Mouse (Mus musculus): ENCODE measurements at regions not wholly inside any gene's neighbourhood (a gene's known extent, or its start where the extent isn't known, plus 50 kb on each side); places are given as distances from the start of the nearest gene placed in this dataset.

DNA sequence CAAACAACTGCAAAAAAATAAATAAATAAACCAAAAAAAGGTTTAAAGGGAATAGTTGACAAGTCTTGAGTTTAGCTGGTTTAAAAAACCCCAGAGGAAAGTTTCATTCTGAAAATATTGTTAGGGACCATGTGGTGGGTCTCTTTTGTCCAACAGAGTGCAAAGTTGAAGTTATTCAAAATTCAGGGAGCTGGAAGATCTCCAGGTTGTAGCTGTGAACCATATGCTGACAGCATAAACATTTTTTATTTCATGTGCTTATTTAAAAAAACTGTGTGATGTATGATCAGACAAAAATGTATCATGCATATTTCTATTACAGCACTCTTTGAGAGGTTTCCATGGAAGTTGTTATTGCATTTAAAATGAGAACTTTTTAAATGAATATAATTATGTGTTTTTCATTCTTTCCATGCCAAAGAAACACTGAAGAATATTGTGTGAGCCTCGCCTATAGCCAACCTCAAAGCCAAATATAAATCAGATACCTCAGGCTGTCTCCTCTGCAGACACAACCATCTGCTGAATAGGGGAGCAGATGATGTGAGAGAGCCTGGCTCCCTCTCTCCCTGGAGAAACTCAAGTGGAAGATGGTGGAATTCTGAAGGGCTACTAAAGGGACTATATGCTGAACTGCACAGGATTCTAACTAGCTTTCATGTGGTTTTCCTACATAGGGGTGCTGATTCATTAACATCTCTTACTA is 413.4 kb upstream of the Impad1 start:
- DNase-seq, result no peak

DNA sequence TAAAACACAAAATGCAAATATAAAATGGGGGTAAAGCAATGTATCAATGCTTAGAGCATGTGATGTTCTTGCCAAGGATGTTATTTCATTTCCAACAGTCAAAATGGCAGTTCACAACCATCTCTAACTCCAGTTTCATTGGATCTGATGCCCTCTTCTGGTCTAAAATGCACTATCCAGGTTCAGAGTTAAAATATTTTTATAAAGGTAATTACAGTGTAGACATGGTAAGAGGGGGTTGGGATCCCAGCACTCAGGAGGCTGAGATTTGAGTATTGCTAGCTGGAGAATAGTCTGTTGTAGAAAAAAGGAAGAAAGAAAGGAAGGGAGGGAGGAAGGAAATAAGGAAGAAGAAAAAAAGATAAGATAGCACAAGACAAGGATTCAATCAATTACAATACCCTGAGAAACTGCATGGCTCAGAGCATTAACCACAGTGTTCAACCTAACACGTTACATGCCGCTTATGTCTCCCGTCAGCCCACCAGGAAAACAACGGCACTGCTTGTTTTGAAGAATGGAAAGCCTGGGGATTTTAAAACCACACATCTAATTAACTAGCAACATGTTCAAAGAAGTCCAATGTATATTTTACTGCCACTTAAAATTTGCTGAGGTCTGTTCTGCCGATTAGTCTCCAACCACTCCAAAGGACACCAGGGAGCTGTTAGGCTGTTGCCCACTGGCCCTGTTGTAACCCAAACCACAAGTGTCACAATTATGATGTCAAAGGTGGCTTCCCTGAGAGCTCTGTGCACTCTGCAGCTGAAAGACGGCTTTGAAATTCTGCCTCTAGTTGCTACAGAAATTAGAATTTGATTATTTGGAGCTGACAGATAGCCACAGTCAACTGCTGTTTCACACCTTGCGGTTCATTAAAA is 412.4 kb upstream of the Impad1 start:
- peak; percentile 7 to 18 for DNase-seq

DNA sequence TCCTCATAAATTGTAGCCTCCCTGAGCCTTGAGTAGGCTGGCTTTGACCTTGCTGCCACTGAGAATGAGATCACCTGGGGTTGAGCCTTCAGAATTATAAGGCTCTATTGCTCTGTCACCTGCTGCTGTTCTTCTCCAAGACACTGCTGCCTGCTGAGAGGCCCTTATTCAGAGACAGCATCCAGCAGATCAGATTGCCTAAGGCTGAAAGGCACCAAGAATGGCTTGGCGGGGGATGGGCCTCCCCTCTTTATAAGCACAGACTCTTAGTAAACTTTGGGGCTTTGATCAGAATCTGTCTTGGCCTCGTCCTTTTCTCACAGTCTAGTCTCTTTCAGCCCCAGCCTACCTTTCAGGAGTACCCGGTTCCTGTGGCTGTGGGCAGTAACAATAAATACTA is 401.1 kb upstream of the Impad1 start:
- no peak for DNase-seq

DNA sequence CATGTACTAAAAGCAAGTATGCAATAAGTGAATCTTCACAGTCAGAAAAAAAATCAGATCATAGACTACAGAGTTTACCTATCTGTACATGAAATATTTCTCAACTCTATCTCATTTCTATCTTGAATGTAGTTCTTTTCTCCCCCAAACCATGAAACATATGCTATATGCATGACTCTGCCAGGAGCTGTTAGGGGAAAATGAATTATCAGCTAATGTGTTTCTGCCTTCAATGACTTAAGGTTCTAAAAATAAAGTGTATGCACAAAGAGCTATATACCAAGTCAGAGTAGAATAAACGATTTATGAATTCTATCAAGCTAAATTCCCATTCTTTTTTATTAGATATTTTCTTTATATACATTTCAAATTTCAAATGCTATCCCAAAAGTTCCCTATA is 388.4 kb upstream of the Impad1 start:
- no peak for DNase-seq

DNA sequence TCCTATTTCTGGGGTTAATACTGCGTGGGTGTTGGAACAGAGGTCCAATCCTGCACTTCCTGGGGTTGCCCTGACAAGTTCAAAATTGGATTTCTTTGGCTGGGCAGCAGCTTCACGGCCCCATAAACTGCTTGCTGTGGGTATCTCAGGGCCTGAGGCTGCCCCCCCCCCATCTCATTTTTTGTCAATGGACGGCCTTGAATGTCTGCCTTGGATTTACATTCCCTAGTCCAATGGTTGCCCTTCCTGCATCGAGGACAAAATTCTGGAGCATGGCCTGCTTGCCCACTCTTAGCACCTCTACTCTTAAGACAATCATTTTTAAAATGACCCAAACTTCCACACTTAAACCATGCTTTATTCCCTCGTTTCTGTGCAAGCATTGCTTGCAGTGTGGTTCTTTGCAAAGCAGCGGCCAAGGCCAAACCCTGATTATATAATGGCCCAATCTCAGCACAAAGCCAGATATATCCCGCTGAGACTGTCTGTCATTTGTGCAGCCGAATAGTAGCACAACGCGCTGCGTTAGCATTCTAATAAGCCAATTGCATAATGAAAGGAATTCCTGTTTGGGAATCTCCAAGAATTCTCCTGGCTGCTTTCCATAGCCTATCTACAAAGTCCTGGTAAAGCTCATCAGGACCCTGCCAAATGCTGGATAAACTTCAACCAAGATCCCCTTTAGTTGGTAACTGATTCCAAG is 386.0 kb upstream of the Impad1 start:
- no peak for DNase-seq

DNA sequence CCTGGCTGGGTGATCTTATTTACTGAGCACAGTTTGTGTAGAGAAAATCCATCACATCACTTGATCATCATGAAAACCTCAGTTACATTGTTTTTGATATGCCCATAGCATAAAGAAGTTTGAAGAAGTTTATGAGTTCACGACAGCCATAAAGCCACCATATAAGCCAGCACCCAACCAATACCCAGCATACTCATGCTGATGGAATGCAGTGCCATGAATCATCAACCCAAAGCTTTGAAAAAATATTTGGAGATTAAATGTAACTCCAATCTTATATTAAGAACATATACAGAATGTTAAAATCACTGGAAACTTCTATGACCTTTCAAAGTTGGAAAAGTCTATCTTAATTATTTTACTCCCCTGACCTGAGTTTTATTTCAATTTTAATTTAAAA is 372.1 kb upstream of the Impad1 start:
- DNase-seq, result no peak

DNA sequence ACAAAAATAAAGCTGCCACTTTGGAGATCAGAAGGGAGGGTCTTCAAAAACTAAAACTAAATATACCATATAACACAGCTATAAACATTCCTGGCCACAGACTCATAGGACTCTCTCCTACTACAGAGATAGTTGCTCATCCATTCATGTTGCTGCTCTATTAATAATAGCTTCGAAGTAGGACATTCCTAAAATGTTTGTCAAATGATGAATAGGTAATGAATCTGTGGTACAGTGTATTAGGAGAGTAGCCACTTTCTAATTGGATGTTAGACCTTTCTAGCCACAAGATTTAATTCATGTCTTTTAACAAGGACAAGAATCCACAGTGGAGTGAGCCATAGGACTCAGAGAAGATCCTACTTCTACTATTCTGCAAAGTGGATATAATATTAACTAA is 367.8 kb upstream of the Impad1 start:
- no peak for DNase-seq

DNA sequence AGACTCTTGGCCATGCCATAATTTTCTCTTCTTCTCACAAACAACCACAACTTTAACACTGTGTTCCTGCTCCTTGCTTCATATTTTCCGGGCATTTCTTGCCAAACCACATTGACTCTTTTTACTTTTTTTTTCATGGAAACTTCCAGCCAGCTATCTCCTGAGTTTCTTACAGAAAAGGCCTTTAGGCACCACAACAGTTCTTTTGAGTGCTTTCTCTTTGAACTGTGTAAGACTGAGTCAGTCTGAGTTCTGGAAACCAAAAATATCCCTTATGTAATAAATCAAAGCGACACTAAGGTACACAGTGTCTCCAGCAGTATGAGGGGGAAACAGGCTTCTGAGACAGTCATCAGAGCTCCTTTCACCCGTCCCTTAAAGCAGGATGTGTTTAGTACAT is 337.6 kb upstream of the Impad1 start:
- DNase-seq, result no peak

DNA sequence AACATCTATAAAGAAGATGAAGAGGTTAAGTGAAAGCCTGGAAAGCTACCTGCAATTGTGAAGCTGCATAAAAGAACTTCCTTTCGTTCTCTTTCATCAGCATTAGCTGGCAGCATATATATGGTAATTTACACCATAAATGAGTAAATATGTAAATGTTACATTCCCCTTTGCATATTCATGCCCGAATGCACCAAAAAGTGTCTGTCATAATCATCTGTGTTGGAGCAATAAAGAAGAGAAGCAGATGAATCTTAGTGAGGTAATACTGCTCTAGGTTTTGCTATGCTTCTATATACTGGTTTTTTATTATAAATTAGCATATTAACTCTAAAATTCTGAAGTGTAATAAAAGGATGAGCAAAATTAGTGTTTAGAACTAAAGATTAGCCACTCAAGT is 332.9 kb upstream of the Impad1 start:
- no peak for DNase-seq

DNA sequence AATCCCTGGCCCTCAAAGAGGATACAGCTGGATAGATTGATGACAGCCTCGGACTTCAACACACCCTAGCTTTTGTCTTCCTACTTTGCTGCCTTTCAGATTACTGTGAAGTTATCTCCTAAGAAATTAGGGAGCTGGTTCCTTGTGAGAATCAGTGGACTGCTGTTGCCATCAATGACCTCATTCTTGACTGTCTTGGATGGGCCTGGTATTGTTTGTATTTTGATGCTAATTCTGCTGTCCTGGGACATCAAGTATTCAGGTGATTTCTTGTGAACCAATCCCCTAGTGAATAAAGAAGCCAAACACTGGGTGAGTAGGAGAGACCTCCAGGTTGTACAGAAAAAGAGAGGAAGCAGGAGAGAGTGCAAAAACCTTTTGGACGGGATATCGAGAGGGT is 305.3 kb upstream of the Impad1 start:
- no peak for DNase-seq

DNA sequence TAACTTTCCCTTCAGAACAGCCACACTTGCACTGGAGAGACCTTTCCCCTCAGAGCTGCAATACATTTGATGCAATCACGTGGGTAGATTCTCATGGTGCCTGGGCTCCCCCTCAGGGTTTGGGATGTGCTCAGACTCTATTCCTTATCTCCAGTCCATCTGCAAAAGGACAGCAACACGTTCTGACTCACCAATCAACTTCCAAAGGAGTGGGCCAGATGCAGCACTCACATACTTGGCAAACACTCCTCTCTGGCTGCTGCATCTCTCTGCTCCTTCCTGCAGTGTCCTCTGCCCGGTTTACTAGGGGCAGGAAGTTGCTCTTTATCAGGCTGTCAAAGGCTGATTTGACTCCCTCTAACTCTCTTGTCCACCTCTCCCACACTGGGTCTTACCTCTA is 285.6 kb upstream of the Impad1 start:
- DNase-seq, result no peak

DNA sequence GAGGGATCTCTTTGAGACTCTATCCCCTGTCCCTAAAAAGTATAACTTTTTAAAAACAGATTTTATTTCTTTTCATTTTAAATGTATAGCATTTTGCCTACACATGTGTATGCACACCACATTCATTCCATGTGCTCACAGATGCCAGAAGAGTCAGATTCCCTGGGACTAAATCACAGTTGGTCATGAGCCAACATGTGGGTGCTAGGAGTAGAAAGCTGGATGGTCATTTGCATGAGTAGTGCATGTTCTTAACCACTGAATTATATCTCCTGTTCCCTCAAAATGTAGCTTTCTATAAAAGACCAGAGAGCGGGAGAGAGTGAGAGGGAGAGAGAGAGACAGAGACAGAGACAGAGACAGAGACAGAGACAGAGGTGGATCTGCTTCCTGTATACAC is 281.6 kb upstream of the Impad1 start:
- DNase-seq, result no peak

DNA sequence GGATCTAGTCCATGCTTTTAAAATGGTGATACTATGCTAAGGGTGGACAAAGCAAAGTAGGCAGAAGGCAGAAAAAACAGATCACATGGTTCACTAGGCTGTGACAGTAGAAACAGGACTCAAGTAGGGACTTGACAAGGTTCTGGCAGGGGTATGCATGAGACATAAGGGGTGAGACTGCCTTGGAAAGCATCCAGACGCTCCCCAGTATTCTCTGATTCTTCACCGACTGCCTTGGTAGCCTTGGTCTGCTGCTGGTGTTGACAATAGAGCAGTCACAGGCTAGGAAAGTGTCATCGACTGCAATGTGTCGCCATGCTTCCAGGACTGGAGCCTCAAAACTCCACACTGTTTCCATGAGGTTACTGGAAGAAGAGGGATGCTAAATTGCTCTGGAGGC is 278.1 kb upstream of the Impad1 start:
- no peak for DNase-seq

DNA sequence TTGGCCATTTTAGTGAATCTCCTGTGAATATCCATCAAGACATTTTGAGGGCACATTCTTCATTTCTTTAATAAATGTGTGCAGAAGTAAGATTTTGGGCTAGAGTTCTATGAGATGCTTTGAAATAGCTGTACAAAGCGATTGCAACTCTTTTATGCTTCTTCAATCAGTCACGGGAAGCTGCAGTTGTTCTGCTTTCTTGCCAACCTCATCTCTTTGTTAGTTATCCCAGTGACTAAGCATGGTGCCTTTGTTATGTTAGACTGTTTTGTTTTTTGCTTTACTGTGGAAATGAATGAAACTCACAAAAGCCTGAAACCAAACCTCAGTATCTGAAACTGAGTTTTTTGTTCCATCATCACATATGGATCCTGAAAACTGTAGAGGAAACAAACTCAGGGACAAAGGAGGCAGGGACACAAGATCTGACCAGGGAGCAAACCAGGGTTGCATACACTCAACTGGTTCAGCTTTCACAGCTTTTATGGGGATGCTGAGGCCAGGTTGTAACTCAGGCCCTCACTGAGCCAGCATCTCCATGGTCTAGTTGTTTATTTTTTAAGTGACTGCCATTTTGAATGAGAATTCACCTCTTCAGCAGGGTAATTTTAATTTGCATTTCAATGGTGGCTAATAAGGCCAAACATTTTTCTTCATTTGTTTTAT is 266.3 kb upstream of the Impad1 start:
- no peak for DNase-seq

DNA sequence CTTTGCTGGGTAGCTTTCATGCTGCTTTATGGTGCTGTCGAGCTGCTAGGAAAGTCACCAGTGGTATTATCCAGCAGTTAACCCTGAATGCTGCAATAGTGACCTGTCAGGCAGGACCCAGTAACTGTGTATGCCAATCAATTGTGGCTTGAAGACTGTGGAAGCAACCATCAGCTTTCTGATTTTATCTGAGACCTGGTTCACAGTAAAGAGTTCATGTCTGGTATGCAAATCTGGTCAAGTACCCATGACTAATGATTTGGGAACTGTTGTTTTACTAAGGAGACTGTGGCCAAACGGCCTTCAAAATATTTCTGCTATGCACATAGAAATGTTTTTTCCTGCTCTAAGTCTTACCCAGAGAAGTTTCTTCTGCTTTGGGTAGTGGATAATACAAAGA is 236.8 kb upstream of the Impad1 start:
- no peak for DNase-seq

DNA sequence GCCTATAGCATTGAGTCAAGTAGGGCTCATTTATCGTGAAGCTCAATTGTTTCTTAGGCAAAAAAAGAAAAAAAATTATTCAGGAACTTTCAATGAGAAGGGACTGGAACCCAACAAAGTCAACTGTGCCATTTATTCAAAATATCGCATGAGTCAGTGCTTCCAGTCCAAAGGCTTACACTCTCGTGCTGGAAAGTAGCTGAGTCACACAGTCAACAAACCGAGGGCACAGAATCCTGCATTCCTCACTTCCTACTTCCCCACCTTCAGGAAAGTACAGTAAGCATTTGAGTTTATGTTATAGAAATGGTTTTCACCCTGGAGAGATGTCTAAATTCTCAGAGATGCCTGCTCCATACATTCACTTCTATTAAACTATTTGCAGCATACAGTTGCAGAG is 194.3 kb upstream of the Impad1 start:
- DNase-seq, result no peak

DNA sequence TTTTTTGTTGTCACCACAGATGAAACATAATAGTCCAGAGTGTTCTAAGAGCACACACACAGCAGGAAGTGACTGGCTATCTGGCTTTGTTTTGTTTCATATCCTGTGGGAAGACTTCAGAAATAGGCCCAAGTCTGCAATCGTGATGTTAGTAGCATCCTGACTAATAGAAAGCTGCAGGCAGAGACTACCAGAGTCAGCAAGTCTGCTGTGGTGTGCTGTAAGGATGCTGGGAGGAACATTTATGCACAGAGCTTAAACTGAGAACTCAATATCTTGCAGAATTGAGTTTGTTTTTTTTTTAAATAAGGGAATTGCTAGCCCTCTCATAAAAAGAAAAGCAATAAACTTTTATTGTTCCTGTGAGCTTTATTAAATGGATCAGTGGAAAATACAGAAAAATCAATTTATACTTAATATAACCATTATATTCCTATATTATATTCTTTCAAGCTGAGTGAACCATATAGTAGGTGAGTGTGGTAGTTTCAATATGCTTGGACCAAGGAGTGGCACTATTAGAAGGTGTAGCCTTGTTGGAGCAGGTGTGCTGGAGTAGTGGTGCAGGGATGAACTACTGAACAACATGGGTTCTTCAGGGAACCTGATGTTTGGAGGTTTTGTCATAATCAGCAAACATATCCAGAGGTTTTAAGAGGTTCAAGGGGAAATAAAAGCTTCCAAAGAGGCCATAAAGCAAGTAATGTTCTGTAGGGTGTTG is 190.5 kb upstream of the Impad1 start:
- DNase-seq, result no peak

DNA sequence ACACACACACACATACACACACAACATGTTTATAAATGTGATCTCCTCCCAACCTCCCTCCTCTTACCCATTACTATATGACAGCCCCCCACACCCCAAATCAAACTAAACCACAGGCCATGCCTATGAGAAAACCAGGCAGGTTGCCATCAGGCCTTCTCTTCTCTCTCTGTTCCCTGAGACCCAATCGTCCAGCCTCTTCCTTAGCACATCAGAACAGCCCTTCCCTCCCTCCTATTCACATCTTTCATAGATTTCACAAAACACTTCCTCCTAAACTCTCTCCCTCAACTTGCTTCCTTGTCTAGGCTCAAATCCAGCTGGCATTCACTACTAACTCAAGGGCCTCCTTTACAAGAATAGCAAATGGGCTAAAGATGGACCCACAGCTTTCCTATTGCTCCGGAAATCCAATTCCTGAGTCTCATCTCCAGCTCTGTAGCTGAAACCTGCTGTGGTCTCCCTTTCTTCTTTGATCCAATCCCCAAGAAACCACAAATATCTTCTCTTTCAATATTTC is 178.7 kb upstream of the Impad1 start:
- DNase-seq, result no peak

DNA sequence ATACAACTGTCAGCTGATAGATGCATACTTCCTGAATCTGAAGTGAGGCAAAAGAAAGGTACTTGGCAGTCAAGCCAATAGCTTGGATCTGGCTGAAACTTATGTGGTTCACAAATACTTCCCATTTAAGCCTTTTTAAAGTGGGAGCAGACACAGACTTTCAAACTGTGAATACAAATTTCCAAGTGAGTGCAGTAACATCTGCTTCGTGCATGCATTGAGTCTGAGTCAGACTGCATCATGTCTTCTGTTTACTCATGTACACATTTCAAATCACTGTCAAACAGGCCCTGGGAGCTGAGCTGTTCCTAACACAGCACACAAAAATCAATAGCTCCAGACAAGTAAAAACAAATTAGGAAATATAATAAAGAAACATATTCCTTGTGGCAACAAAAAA is 155.8 kb upstream of the Impad1 start:
- no peak for DNase-seq

DNA sequence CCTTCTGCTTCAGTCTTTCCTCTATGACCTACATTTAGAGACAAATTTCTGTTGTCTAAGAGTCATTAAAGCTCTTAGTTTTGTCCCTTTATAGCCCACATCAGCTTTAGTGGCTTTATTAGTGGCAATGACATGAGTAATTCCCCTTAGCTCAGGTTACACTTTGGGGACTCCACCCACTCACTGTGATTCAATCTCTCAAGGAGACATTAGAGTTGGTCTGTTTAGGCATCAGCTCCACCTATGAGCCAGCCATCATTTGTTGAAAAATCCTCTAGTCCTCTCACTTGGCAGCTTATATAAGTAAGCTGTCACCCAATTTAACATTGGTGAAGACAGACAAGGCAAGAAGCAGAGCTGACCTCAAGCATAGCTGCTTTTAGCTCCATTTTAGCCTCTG is 151.3 kb upstream of the Impad1 start:
- DNase-seq, result no peak

DNA sequence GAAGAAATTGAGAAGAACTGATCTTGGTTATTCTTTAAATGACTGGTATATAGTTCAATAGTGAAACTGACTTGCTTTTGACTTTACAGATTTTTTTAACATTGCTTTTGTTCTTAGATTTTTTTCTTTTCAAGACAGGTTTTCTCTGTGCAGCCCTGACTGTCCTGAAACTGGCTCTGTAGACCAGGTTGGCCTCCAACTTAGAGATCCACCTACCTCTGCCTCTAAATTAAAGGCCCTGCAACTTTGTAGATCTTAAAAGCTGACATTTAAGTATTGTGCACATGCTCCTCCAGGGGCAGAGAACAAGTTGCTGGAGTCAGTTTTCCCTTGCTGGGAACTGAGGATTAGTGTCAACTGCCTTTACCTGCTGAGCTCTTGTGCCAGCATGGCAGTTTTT is 132.6 kb upstream of the Impad1 start:
- no peak for DNase-seq

DNA sequence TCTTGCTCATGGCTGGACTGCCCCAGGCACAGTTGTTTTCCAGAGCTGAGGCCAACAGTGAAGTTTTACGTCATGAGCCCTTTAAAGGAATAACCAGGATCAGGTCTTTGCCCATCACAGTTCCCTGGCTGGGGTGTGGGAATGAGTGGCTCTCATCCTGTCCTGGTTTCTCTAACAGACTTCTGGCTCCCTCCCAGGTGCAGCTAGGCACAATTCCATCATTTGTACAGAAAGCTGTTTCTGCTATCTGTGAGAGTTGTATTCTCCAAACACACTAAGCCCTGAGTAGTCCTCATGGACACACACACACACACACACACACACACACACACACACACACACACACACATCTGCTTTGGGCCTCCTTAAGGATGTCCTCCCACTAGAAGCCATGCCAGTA is 127.1 kb upstream of the Impad1 start:
- DNase-seq, result no peak

All from lung, adult 18-20 months (tissue).